Mouse (Mus musculus): ENCODE data around the gene Aqp8. TPM values are rescaled to one million over a fixed set of nuclear protein-coding genes. Genes with fewer than 3 reads are reported as not detected.

The Aqp8 gene
- polyA plus RNA-seq, 1 experiment from 2014 or later, result 30.8 TPM

- no peaks in the 10 kb centered on the region for H3K9me3 ChIP-seq (ENCODE audit: control insufficient read depth)
- H3K36me3 ChIP-seq (ENCODE audit: control insufficient read depth, insufficient read depth), result peaks cover 37% of the 10 kb centered on the region; the same call in 1 of the 2 replicates
- no peak for ATAC-seq
- no peak overlapping the region for H3K4me2 ChIP-seq (replicated peaks; ENCODE audit: low read depth)
- H3K9ac ChIP-seq (ENCODE audit: low read depth, low read length), result no peak overlapping the region
- peaks cover 8% of the 10 kb centered on the region; the same call in 1 of the 2 replicates for H3K4me1 ChIP-seq (replicated peaks; ENCODE audit: control insufficient read depth, insufficient read depth, low read length)
- H3K4me3 ChIP-seq (ENCODE audit: low read depth, low read length), result no peak overlapping the region
- H3K27me3 ChIP-seq (replicated peaks; ENCODE audit: control insufficient read depth, insufficient read depth, low read length), result no peaks in the 10 kb centered on the region
- WGBS, result 85% methylated on average over 6 of the region's 6 CpGs
- TF ChIP-seq CTCF (IDR thresholded peaks at IDR 0.05; ENCODE audit: low read depth), result no peak
- H3K27ac ChIP-seq (ENCODE audit: low read depth, low read length), result no peak overlapping the region
Observed at GRCm38 (mm10) chr7:123425134-123425757, 36.8 kb upstream of the Aqp8 start.

- TF ChIP-seq CTCF (IDR thresholded peaks at IDR 0.05; ENCODE audit: low read depth), result no peak
- Histone ChIP-seq H3K9me3 (ENCODE audit: control insufficient read depth) (no peaks in the 10 kb centered on the region), H3K9ac (ENCODE audit: low read depth, low read length) (no peak overlapping the region; the same call in 1 of the 2 replicates), H3K27me3 (replicated peaks; ENCODE audit: control insufficient read depth, insufficient read depth, low read length) (no peaks in the 10 kb centered on the region), H3K4me3 (ENCODE audit: low read depth, low read length) (no peak overlapping the region), H3K27ac (ENCODE audit: low read depth, low read length) (peak overlapping the region; percentile 70), H3K4me2 (replicated peaks; ENCODE audit: low read depth) (no peak overlapping the region), H3K4me1 (replicated peaks; ENCODE audit: control insufficient read depth, insufficient read depth, low read length) (peaks cover 13% of the 10 kb centered on the region; the same call in 1 of the 2 replicates), H3K36me3 (ENCODE audit: control insufficient read depth, insufficient read depth) (peaks cover 7% of the 10 kb centered on the region; the same call in 1 of the 2 replicates)
- peak; percentile 98 for ATAC-seq
- WGBS, result 35% methylated on average over 8 of the region's 8 CpGs
Observed at GRCm38 (mm10) chr7:123429624-123430410, 32.3 kb upstream of the Aqp8 start.

GRCm38 (mm10) chr7:123430411-123430705 lies 31.7 kb upstream of the Aqp8 start:
- Histone ChIP-seq H3K36me3 (ENCODE audit: control insufficient read depth, insufficient read depth) (peaks cover 1% of the 10 kb centered on the region; the same call in 1 of the 2 replicates), H3K27ac (ENCODE audit: low read depth, low read length) (no peak overlapping the region), H3K9ac (ENCODE audit: low read depth, low read length) (no peak overlapping the region), H3K9me3 (ENCODE audit: control insufficient read depth) (no peaks in the 10 kb centered on the region), H3K4me3 (ENCODE audit: low read depth, low read length) (no peak overlapping the region), H3K4me1 (replicated peaks; ENCODE audit: control insufficient read depth, insufficient read depth, low read length) (peaks cover 13% of the 10 kb centered on the region; the same call in 1 of the 2 replicates), H3K4me2 (replicated peaks; ENCODE audit: low read depth) (no peak overlapping the region), H3K27me3 (replicated peaks; ENCODE audit: control insufficient read depth, insufficient read depth, low read length) (no peaks in the 10 kb centered on the region)
- no peak for TF ChIP-seq CTCF (IDR thresholded peaks at IDR 0.05; ENCODE audit: low read depth)
- ATAC-seq, result peak; percentile 29
- 61% methylated on average over 4 of the region's 4 CpGs for WGBS

- no peak for ATAC-seq
- no peak overlapping the region for H3K4me3 ChIP-seq (ENCODE audit: low read depth, low read length)
- H3K4me1 ChIP-seq (replicated peaks; ENCODE audit: control insufficient read depth, insufficient read depth, low read length), result peaks cover 13% of the 10 kb centered on the region; the same call in 1 of the 2 replicates
- no peaks in the 10 kb centered on the region for H3K36me3 ChIP-seq (ENCODE audit: control insufficient read depth, insufficient read depth)
- WGBS, result 58% methylated on average over 4 of the region's 4 CpGs
- H3K9me3 ChIP-seq (ENCODE audit: control insufficient read depth), result no peaks in the 10 kb centered on the region
- no peak overlapping the region for H3K9ac ChIP-seq (ENCODE audit: low read depth, low read length)
- no peak overlapping the region for H3K27ac ChIP-seq (ENCODE audit: low read depth, low read length)
- no peaks in the 10 kb centered on the region for H3K27me3 ChIP-seq (replicated peaks; ENCODE audit: control insufficient read depth, insufficient read depth, low read length)
- no peak overlapping the region for H3K4me2 ChIP-seq (replicated peaks; ENCODE audit: low read depth)
- no peak for TF ChIP-seq CTCF (IDR thresholded peaks at IDR 0.05; ENCODE audit: low read depth)
Observed at GRCm38 (mm10) chr7:123431206-123431605, 30.9 kb upstream of the Aqp8 start.

GRCm38 (mm10) chr7:123442079-123442478 lies 20.0 kb upstream of the Aqp8 start:
- 51% methylated on average over 1 of the region's 1 CpGs for WGBS

GRCm38 (mm10) chr7:123448794-123449193 lies 13.3 kb upstream of the Aqp8 start:
- Histone ChIP-seq H3K27ac (ENCODE audit: low read depth, low read length) (peak overlapping the region; percentile 41; the same call in 1 of the 2 replicates), H3K27me3 (replicated peaks; ENCODE audit: control insufficient read depth, insufficient read depth, low read length) (no peaks in the 10 kb centered on the region), H3K4me1 (replicated peaks; ENCODE audit: control insufficient read depth, insufficient read depth, low read length) (peaks cover 5% of the 10 kb centered on the region; the same call in 1 of the 2 replicates), H3K4me2 (replicated peaks; ENCODE audit: low read depth) (no peak overlapping the region), H3K9ac (ENCODE audit: low read depth, low read length) (no peak overlapping the region), H3K36me3 (ENCODE audit: control insufficient read depth, insufficient read depth) (no peaks in the 10 kb centered on the region), H3K9me3 (ENCODE audit: control insufficient read depth) (no peaks in the 10 kb centered on the region), H3K4me3 (ENCODE audit: low read depth, low read length) (no peak overlapping the region)
- WGBS, result 50% methylated on average over 2 of the region's 2 CpGs
- no peak for TF ChIP-seq CTCF (IDR thresholded peaks at IDR 0.05; ENCODE audit: low read depth)
- peak; percentile 96 for ATAC-seq

More at GRCm38 (mm10) chr7:123442079-123442478, 20.0 kb upstream of the Aqp8 start:
- no peak overlapping the region for H3K27ac ChIP-seq (ENCODE audit: low read depth, low read length)
- H3K4me2 ChIP-seq (replicated peaks; ENCODE audit: low read depth), result no peak overlapping the region
- TF ChIP-seq CTCF (IDR thresholded peaks at IDR 0.05; ENCODE audit: low read depth), result no peak
- ATAC-seq, result no peak
- H3K9ac ChIP-seq (ENCODE audit: low read depth, low read length), result no peak overlapping the region
- H3K36me3 ChIP-seq (ENCODE audit: control insufficient read depth, insufficient read depth), result no peaks in the 10 kb centered on the region
- H3K4me1 ChIP-seq (replicated peaks; ENCODE audit: control insufficient read depth, insufficient read depth, low read length), result no peaks in the 10 kb centered on the region; the same call in 1 of the 2 replicates
- H3K9me3 ChIP-seq (ENCODE audit: control insufficient read depth), result no peaks in the 10 kb centered on the region
- no peak overlapping the region for H3K4me3 ChIP-seq (ENCODE audit: low read depth, low read length)
- no peaks in the 10 kb centered on the region for H3K27me3 ChIP-seq (replicated peaks; ENCODE audit: control insufficient read depth, insufficient read depth, low read length)

All from intestine, postnatal 0 days (tissue).